Mouse (Mus musculus) MEL (cell line): ENCODE data around the gene Olfr1166. TPM values are rescaled to one million over a fixed set of nuclear protein-coding genes. Genes with fewer than 3 reads are reported as not detected.

Source experiments
- DNase-seq: peaks from one replicate; pipeline ENCODE4 v3.0.0; 2011; ENCODE audit warnings: low read depth, low spot score
- H3K27ac ChIP-seq: 2 replicates; pipeline ENCODE4 v1.5.1; 2012; ENCODE audit warnings: low read depth, mild to moderate bottlenecking, control low read depth, low read length, moderate library complexity; ENCODE audit not compliant: control insufficient read depth
- H3K27me3 ChIP-seq, 2 experiments: fragments of 150-350 bp in 1 of 2; sonication (generic) in 1 of 2; 2 replicates each; pipeline ENCODE4 v1.6.1; 2012; ENCODE audit warnings: low read length in 2 of 2, mild to moderate bottlenecking in 2 of 2, improper control_type of control experiment in 1 of 2, moderate library complexity in 1 of 2; ENCODE audit not compliant: insufficient read depth in 2 of 2, control insufficient read depth in 1 of 2
- H3K36me3 ChIP-seq, 2 experiments: 2 replicates each; pipeline ENCODE4 v1.6.1; 2012 to 2014; ENCODE audit warnings: low read length in 2 of 2, improper control_type of control experiment in 1 of 2, inconsistent platforms in 1 of 2, mild to moderate bottlenecking in 1 of 2; ENCODE audit not compliant: insufficient read depth in 2 of 2, control insufficient read depth in 1 of 2
- H3K4me1 ChIP-seq, 2 experiments: fragments of 150-350 bp in 1 of 2; sonication (generic) in 1 of 2; 2 replicates each; pipeline ENCODE4 v1.6.1; 2012; ENCODE audit warnings: low read length in 2 of 2, improper control_type of control experiment in 1 of 2, mild to moderate bottlenecking in 1 of 2; ENCODE audit not compliant: insufficient read depth in 2 of 2, control insufficient read depth in 1 of 2
- H3K4me3 ChIP-seq, 2 experiments: fragments of 150-350 bp in 1 of 2; sonication (generic) in 1 of 2; 2 replicates each; pipeline ENCODE4 v1.5.1; 2012; ENCODE audit warnings: low read depth in 2 of 2, low read length in 2 of 2, mild to moderate bottlenecking in 2 of 2, moderate library complexity in 2 of 2, control low read depth in 1 of 2, improper control_type of control experiment in 1 of 2; ENCODE audit not compliant: control insufficient read depth in 1 of 2, insufficient read depth in 1 of 2
- H3K79me2 ChIP-seq: 2 replicates; pipeline ENCODE4 v1.6.1; 2012; ENCODE audit warnings: mild to moderate bottlenecking, low read length, moderate library complexity; ENCODE audit not compliant: control insufficient read depth, poor library complexity, insufficient read depth
- H3K9ac ChIP-seq: 2 replicates; pipeline ENCODE4 v1.6.1; 2012; ENCODE audit warnings: low read depth, mild to moderate bottlenecking, control low read depth, low read length, moderate library complexity; ENCODE audit not compliant: control insufficient read depth, poor library complexity, severe bottlenecking
- H3K9me3 ChIP-seq: fragments of 150-350 bp; sonication (generic); replicated peaks from 2 replicates; pipeline ENCODE4 v1.6.1; 2012; ENCODE audit warnings: mild to moderate bottlenecking, low read length, improper control_type of control experiment, moderate library complexity; ENCODE audit not compliant: insufficient read depth
- CHD2 ChIP-seq: IDR thresholded peaks from 2 replicates; pipeline ENCODE4 v1.6.1; 2011; ENCODE audit warnings: low read length, improper control_type of control experiment
- CTCF ChIP-seq, 3 experiments: IDR thresholded peaks in 2 of 3; conservative IDR thresholded peaks in 1 of 3; 2 replicates each; pipeline ENCODE4 v1.5.1; 2011 to 2012; ENCODE audit warnings: low read length in 3 of 3, low read depth in 2 of 3, mild to moderate bottlenecking in 2 of 3, improper control_type of control experiment in 1 of 3, inconsistent platforms in 1 of 3, mixed read lengths in 1 of 3, moderate library complexity in 1 of 3; ENCODE audit not compliant: control insufficient read depth in 1 of 3, insufficient read depth in 1 of 3, poor library complexity in 1 of 3, severe bottlenecking in 1 of 3
- EP300 ChIP-seq, 2 experiments: IDR thresholded peaks; 2 replicates each; pipeline ENCODE4 v1.6.1; 2011; ENCODE audit warnings: improper control_type of control experiment in 2 of 2, low read length in 2 of 2, low read depth in 1 of 2, mild to moderate bottlenecking in 1 of 2
- ETS1 ChIP-seq: IDR thresholded peaks from 2 replicates; pipeline ENCODE4 v1.6.1; 2012; ENCODE audit warnings: low read depth, mild to moderate bottlenecking, inconsistent platforms, low read length, improper control_type of control experiment, moderate library complexity
- GABPA ChIP-seq: IDR thresholded peaks from 2 replicates; pipeline ENCODE4 v1.6.1; 2012; ENCODE audit warnings: low read depth, mild to moderate bottlenecking, inconsistent platforms, low read length, improper control_type of control experiment, moderate library complexity
- GATA1 ChIP-seq: IDR thresholded peaks from 2 replicates; pipeline ENCODE4 v1.6.1; 2011; ENCODE audit warnings: low read depth, low read length, improper control_type of control experiment
- JUND ChIP-seq: IDR thresholded peaks from 2 replicates; pipeline ENCODE4 v1.6.1; 2011; ENCODE audit warnings: low read depth, mild to moderate bottlenecking, improper control_type of control experiment, low read length
- MEF2A ChIP-seq: IDR thresholded peaks from 2 replicates; pipeline ENCODE4 v1.6.1; 2014; ENCODE audit warnings: low read depth, mild to moderate bottlenecking, inconsistent platforms, low read length, improper control_type of control experiment; ENCODE audit not compliant: poor library complexity, insufficient replicate concordance, severe bottlenecking; ENCODE audit errors: extremely low read depth
- MYC ChIP-seq: IDR thresholded peaks from 2 replicates; pipeline ENCODE4 v1.6.1; 2011; ENCODE audit warnings: low read depth, mild to moderate bottlenecking, low read length, improper control_type of control experiment, moderate library complexity
- POLR2A ChIP-seq, 2 experiments: IDR thresholded peaks; 2 replicates each; pipeline ENCODE4 v1.6.1; 2011 to 2012; ENCODE audit warnings: low read length in 2 of 2, mild to moderate bottlenecking in 2 of 2, control low read depth in 1 of 2, improper control_type of control experiment in 1 of 2, low read depth in 1 of 2, moderate library complexity in 1 of 2; ENCODE audit not compliant: control insufficient read depth in 1 of 2, insufficient read depth in 1 of 2, poor library complexity in 1 of 2
- RCOR1 ChIP-seq: IDR thresholded peaks from 2 replicates; pipeline ENCODE4 v1.6.1; 2012; ENCODE audit warnings: low read depth, mild to moderate bottlenecking, inconsistent platforms, low read length, improper control_type of control experiment
- UBTF ChIP-seq: IDR thresholded peaks from 2 replicates; pipeline ENCODE4 v1.6.1; 2012; ENCODE audit warnings: low read depth, mild to moderate bottlenecking, inconsistent platforms, low read length, improper control_type of control experiment, moderate library complexity, borderline replicate concordance; ENCODE audit not compliant: insufficient read depth
- ZKSCAN1 ChIP-seq: IDR thresholded peaks from 2 replicates; pipeline ENCODE4 v1.6.1; 2012; ENCODE audit warnings: low read depth, mild to moderate bottlenecking, inconsistent platforms, low read length, improper control_type of control experiment, moderate library complexity
- polyA plus RNA-seq, 2 experiments: library from polyadenylated mRNA; stranded (reverse) in 1 of 2; unstranded in 1 of 2; fragments of >175 nt in 1 of 2; fragments of >200 nt in 1 of 2; gene quantifications; 2 replicates each; pipeline versions ENCODE4 v1.2.1 to v1.2.4; 2012; ENCODE audit warnings: low replicate concordance in 2 of 2, low read depth in 1 of 2; ENCODE audit not compliant: insufficient read length in 2 of 2, insufficient read depth in 1 of 2, missing spikeins in 1 of 2
- total RNA-seq: library from RNA; depleted of rRNA; stranded (reverse); fragments of 300-350 nt; gene quantifications from 2 replicates; pipeline ENCODE4 v1.2.3, GENCODE M21; 2012; rRNA removed

Olfr1166 gene
- total and polyA plus RNA-seq, 3 experiments, result not detected

DNA sequence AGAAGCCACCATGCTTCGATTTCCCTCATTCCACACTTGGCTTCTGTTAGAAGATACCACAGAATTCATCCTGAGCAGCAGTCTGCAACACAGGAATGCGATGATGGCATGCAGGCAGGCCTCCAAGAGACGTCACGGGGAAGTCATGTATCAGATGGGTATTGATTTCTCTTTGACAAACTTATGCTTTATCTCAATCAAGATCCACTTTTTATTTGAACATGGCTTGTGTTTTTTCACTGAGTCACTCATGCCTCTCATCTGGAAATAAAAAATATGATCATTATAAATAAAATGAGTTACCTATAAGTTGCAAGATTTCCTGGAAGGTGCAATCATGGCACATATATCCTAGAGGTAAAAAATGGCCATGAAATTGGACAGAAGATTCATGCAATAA is 34.2 kb downstream of the Olfr1166 start, which contains the start of gene Olfr1164:
Gene Olfr1164 (minus strand): TSS at position 101 of the 400 bp plus-strand sequence.
- Histone ChIP-seq H3K27me3 (no peaks in the 10 kb centered on the region), H3K27ac (no peak within 1 kb of the TSS)
- TF ChIP-seq MYC, result no peak
- TF ChIP-seq POLR2A (IDR thresholded peaks at IDR 0.05; ENCODE audit: control insufficient read depth in 1 of 2, insufficient read depth in 1 of 2, low read depth in 1 of 2, low read length in 2 of 2, poor library complexity in 1 of 2), result no peak
- TF ChIP-seq JUND, result no peak
- TF ChIP-seq CHD2, result no peak
- no peak for TF ChIP-seq GABPA
- TF ChIP-seq ZKSCAN1, result no peak
- TF ChIP-seq UBTF, result no peak
- no peak for TF ChIP-seq ETS1
- no peak for TF ChIP-seq MEF2A
- TF ChIP-seq CTCF (IDR thresholded peaks at IDR 0.05 in 2 of 3, conservative IDR thresholded peaks at IDR 0.05 in 1 of 3; ENCODE audit: control insufficient read depth in 1 of 3, insufficient read depth in 1 of 3, low read depth in 2 of 3, low read length in 3 of 3, poor library complexity in 1 of 3, severe bottlenecking in 1 of 3), result no peak
- no peak for TF ChIP-seq GATA1
- TF ChIP-seq EP300 (IDR thresholded peaks at IDR 0.05; ENCODE audit: low read depth in 1 of 2, low read length in 2 of 2), result no peak
- no peak for TF ChIP-seq RCOR1
- TF ChIP-seq, all 39 proteins: peak for 0
- no peak within 1 kb of the TSS for H3K9ac ChIP-seq
- H3K9me3 ChIP-seq, result no peaks in the 10 kb centered on the region
- no peak for DNase-seq
- no peaks in the 10 kb centered on the region for H3K79me2 ChIP-seq
- no peak within 1 kb of the TSS for H3K4me3 ChIP-seq
- H3K36me3 ChIP-seq, result no peaks in the 10 kb centered on the region
- no peaks in the 10 kb centered on the region for H3K4me1 ChIP-seq

Other genes starting within 250 kb of the Olfr1166 start
- gene Olfr1153, start 233.3 kb downstream of the Olfr1166 start, total RNA-seq, result not detected in 2 replicates
- not detected for gene Olfr1153, start 233.3 kb downstream of the Olfr1166 start, polyA plus RNA-seq
- not detected in 2 replicates for gene Olfr1154, start 223.1 kb downstream of the Olfr1166 start, total RNA-seq
- gene Olfr1154, start 223.1 kb downstream of the Olfr1166 start, polyA plus RNA-seq, result not detected
- gene Olfr1155, start 183.1 kb downstream of the Olfr1166 start, total RNA-seq, result not detected in 2 replicates
- gene Olfr1155, start 183.1 kb downstream of the Olfr1166 start, polyA plus RNA-seq, result not detected
- gene Olfr1156, start 175.2 kb downstream of the Olfr1166 start, total RNA-seq, result not detected in 2 replicates
- gene Olfr1156, start 175.2 kb downstream of the Olfr1166 start, polyA plus RNA-seq, result under 1 TPM in 1 of 2 experiments, not detected in 1; 0.03 TPM
- gene Olfr1157, start 160.0 kb downstream of the Olfr1166 start, total RNA-seq, result not detected in 2 replicates
- gene Olfr1157, start 160.0 kb downstream of the Olfr1166 start, polyA plus RNA-seq, result not detected
- not detected in 2 replicates for gene Olfr74, start 153.6 kb downstream of the Olfr1166 start, total RNA-seq
- not detected for gene Olfr74, start 153.6 kb downstream of the Olfr1166 start, polyA plus RNA-seq
- gene Olfr1158, start 138.2 kb downstream of the Olfr1166 start, total RNA-seq, result not detected in 2 replicates
- not detected for gene Olfr1158, start 138.2 kb downstream of the Olfr1166 start, polyA plus RNA-seq
- not detected in 2 replicates for gene Olfr1160, start 120.0 kb downstream of the Olfr1166 start, total RNA-seq
- not detected for gene Olfr1160, start 120.0 kb downstream of the Olfr1166 start, polyA plus RNA-seq
- not detected in 2 replicates for gene Olfr1161, start 105.5 kb downstream of the Olfr1166 start, total RNA-seq
- gene Olfr1161, start 105.5 kb downstream of the Olfr1166 start, polyA plus RNA-seq, result not detected
- gene Olfr73, start 90.6 kb downstream of the Olfr1166 start, total RNA-seq, result not detected in 2 replicates
- not detected for gene Olfr73, start 90.6 kb downstream of the Olfr1166 start, polyA plus RNA-seq
- not detected in 2 replicates for gene Olfr1162, start 77.1 kb downstream of the Olfr1166 start, total RNA-seq
- gene Olfr1162, start 77.1 kb downstream of the Olfr1166 start, polyA plus RNA-seq, result not detected
- gene Olfr1163, start 56.4 kb downstream of the Olfr1166 start, total RNA-seq, result not detected in 2 replicates
- not detected for gene Olfr1163, start 56.4 kb downstream of the Olfr1166 start, polyA plus RNA-seq
- not detected in 2 replicates for gene Olfr1164, start 34.3 kb downstream of the Olfr1166 start, total RNA-seq
- gene Olfr1164, start 34.3 kb downstream of the Olfr1166 start, polyA plus RNA-seq, result not detected
- gene Olfr1167, start 26.9 kb upstream of the Olfr1166 start, total RNA-seq, result not detected in 2 replicates
- gene Olfr1167, start 26.9 kb upstream of the Olfr1166 start, polyA plus RNA-seq, result under 1 TPM in 1 of 2 experiments, not detected in 1; 0.26 TPM
- gene Olfr1168, start 53.6 kb upstream of the Olfr1166 start, total RNA-seq, result not detected in 2 replicates
- not detected for gene Olfr1168, start 53.6 kb upstream of the Olfr1166 start, polyA plus RNA-seq
- not detected in 2 replicates for gene Olfr1170, start 100.1 kb upstream of the Olfr1166 start, total RNA-seq
- gene Olfr1170, start 100.1 kb upstream of the Olfr1166 start, polyA plus RNA-seq, result not detected
- not detected in 2 replicates for gene Olfr1173, start 151.6 kb upstream of the Olfr1166 start, total RNA-seq
- not detected for gene Olfr1173, start 151.6 kb upstream of the Olfr1166 start, polyA plus RNA-seq
- not detected in 2 replicates for gene Olfr1174-ps, start 186.9 kb upstream of the Olfr1166 start, total RNA-seq
- gene Olfr1174-ps, start 186.9 kb upstream of the Olfr1166 start, polyA plus RNA-seq, result not detected
- not detected in 2 replicates for gene Olfr1175-ps, start 198.9 kb upstream of the Olfr1166 start, total RNA-seq
- gene Olfr1175-ps, start 198.9 kb upstream of the Olfr1166 start, polyA plus RNA-seq, result under 1 TPM in 1 of 2 experiments, not detected in 1; 0.01 TPM
- gene Olfr1176, start 208.4 kb upstream of the Olfr1166 start, total RNA-seq, result not detected in 2 replicates
- not detected for gene Olfr1176, start 208.4 kb upstream of the Olfr1166 start, polyA plus RNA-seq
- gene Olfr1177-ps, start 218.2 kb upstream of the Olfr1166 start, total RNA-seq, result not detected in 2 replicates
- gene Olfr1177-ps, start 218.2 kb upstream of the Olfr1166 start, polyA plus RNA-seq, result not detected